Mouse (Mus musculus) layer of hippocampus, adult 9-10 months (tissue): Measurements from ENCODE around the gene Tada2a.

Source experiments
- DNase-seq: peaks from one replicate; pipeline ENCODE4 v3.0.0; 2022; ENCODE audit warnings: low spot score

Tada2a gene

GRCm38 (mm10) chr11:84063631-84064209, 65.7 kb downstream of the Tada2a start:
- DNase-seq, result no peak

- no peak for DNase-seq
Measured at GRCm38 (mm10) chr11:84062805-84063204, 66.6 kb downstream of the Tada2a start.

- no peak for DNase-seq
Measured at GRCm38 (mm10) chr11:84061881-84062280, 67.5 kb downstream of the Tada2a start.

- no peak for DNase-seq
Measured at GRCm38 (mm10) chr11:84060635-84061034, 68.8 kb downstream of the Tada2a start.

- no peak for DNase-seq
Measured at GRCm38 (mm10) chr11:84059784-84060183, 69.6 kb downstream of the Tada2a start.

GRCm38 (mm10) chr11:84057418-84057817, 72.0 kb downstream of the Tada2a start:
- no peak for DNase-seq

- DNase-seq, result peak; percentile 50
Measured at GRCm38 (mm10) chr11:84053524-84054163, 75.8 kb downstream of the Tada2a start.

- no peak for DNase-seq
Measured at GRCm38 (mm10) chr11:84053055-84053454, 76.3 kb downstream of the Tada2a start.

GRCm38 (mm10) chr11:84048411-84048810, 81.0 kb downstream of the Tada2a start:
- DNase-seq, result no peak

GRCm38 (mm10) chr11:84047270-84047669, 82.1 kb downstream of the Tada2a start:
- DNase-seq, result no peak

GRCm38 (mm10) chr11:84044988-84045387, 84.4 kb downstream of the Tada2a start:
- DNase-seq, result no peak

- DNase-seq, result peak; percentile 61
Measured at GRCm38 (mm10) chr11:84042808-84043762, 86.3 kb downstream of the Tada2a start.

GRCm38 (mm10) chr11:84040621-84041020, 88.8 kb downstream of the Tada2a start:
- DNase-seq, result no peak

GRCm38 (mm10) chr11:84033671-84034070, 95.7 kb downstream of the Tada2a start:
- no peak for DNase-seq

- no peak for DNase-seq
Measured at GRCm38 (mm10) chr11:84032559-84032958, 96.8 kb downstream of the Tada2a start.

GRCm38 (mm10) chr11:84031971-84032370, 97.4 kb downstream of the Tada2a start:
- DNase-seq, result peak; percentile 45
